Mouse (Mus musculus) heart, embryonic 15.5 days (tissue): ENCODE data around the gene Aym1. TPM values are rescaled to one million over a fixed set of nuclear protein-coding genes. Genes with fewer than 3 reads are reported as not detected.

ENCODE experiments used
- ATAC-seq: fragments of 200-750 bp; cut with Nextera tagmentation; replicated peaks from 2 replicates; pipeline ENCODE4 v1.8.0; 2017; ENCODE audit warnings: low read depth, moderate TSS enrichment; ENCODE audit not compliant: insufficient number of reproducible peaks, insufficient read depth, low FRiP score
- H3K27ac ChIP-seq: fragments of 300-500 bp; sonication (generic); 2 replicates; pipeline ENCODE4 v1.5.1; 2015; ENCODE audit warnings: mild to moderate bottlenecking, inconsistent platforms
- H3K27me3 ChIP-seq: fragments of 300-500 bp; sonication (generic); 2 replicates; pipeline ENCODE4 v1.6.1; 2015; ENCODE audit warnings: inconsistent platforms
- H3K36me3 ChIP-seq: fragments of 300-500 bp; sonication (generic); 2 replicates; pipeline ENCODE4 v1.6.1; 2015; ENCODE audit warnings: mild to moderate bottlenecking, inconsistent platforms
- H3K4me1 ChIP-seq: fragments of 300-500 bp; sonication (generic); replicated peaks from 2 replicates; pipeline ENCODE4 v1.6.1; 2015; ENCODE audit warnings: inconsistent platforms
- H3K4me2 ChIP-seq: fragments of 300-500 bp; sonication (generic); 2 replicates; pipeline ENCODE4 v1.6.1; 2015; ENCODE audit warnings: inconsistent platforms, mild to moderate bottlenecking, moderate library complexity
- H3K4me3 ChIP-seq: fragments of 300-500 bp; sonication (generic); 2 replicates; pipeline ENCODE4 v1.5.1; 2015; ENCODE audit warnings: mild to moderate bottlenecking, inconsistent platforms
- H3K9ac ChIP-seq: fragments of 300-500 bp; sonication (generic); 2 replicates; pipeline ENCODE4 v1.6.1; 2015; ENCODE audit warnings: mild to moderate bottlenecking, inconsistent platforms
- H3K9me3 ChIP-seq: fragments of 300-500 bp; sonication (generic); replicated peaks from 2 replicates; pipeline ENCODE4 v1.6.1; 2016; ENCODE audit warnings: inconsistent platforms
- WGBS: fragments of 180-500 bp; shearing (Covaris S2); methylation state at CpG from one replicate; pipeline ENCODE4 v1.1.7; 2015; ENCODE audit warnings: mixed read lengths; 5-methylcytosine and 5-hydroxymethylcytosine counted together
- polyA plus RNA-seq: library from polyadenylated mRNA; unstranded; fragments of >200 nt; fragmentation: Nextera tagmentation; extraction: Ambion mirVana; gene quantifications from 2 replicates; pipeline ENCODE4 v1.2.1, GENCODE M21; 2015

Gene Aym1
- not detected in 2 replicates for polyA plus RNA-seq

DNA sequence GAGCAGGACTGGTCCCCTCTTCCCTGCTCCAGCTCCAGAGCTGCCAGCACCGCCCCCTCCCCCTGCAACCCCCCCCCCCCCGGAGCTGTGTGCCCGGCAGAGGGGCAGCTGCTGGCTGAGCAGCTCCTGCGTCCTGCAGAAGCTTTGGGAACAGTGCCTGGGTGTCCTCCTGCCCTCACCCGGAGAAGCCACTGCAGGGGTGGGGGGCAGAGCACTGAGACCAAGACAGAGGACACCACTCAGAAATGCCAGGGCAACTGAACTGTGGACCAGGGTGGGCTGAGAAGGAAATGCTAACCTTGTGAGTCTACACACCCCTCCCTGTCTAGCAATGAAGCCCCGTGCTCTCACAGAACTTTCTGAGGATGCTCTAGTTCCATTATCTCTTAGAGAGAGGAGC lies at the start of gene Aym1:
Gene Aym1 (plus strand): TSS at position 109 of the 400 bp plus-strand sequence.
- peaks cover 3% of the 10 kb centered on the region; the same call in 1 of the 2 replicates for H3K4me1 ChIP-seq
- ATAC-seq: no peak
- H3K4me2 ChIP-seq: no peak within 1 kb of the TSS
- H3K9ac ChIP-seq: no peak within 1 kb of the TSS
- H3K27me3 ChIP-seq: peaks cover 57% of the 10 kb centered on the region
- H3K4me3 ChIP-seq: no peak within 1 kb of the TSS
- H3K36me3 ChIP-seq: no peaks in the 10 kb centered on the region
- H3K9me3 ChIP-seq: no peaks in the 10 kb centered on the region
- no peak within 1 kb of the TSS for H3K27ac ChIP-seq
- WGBS: 52% methylated on average over 2 of the region's 6 CpGs

DNA sequence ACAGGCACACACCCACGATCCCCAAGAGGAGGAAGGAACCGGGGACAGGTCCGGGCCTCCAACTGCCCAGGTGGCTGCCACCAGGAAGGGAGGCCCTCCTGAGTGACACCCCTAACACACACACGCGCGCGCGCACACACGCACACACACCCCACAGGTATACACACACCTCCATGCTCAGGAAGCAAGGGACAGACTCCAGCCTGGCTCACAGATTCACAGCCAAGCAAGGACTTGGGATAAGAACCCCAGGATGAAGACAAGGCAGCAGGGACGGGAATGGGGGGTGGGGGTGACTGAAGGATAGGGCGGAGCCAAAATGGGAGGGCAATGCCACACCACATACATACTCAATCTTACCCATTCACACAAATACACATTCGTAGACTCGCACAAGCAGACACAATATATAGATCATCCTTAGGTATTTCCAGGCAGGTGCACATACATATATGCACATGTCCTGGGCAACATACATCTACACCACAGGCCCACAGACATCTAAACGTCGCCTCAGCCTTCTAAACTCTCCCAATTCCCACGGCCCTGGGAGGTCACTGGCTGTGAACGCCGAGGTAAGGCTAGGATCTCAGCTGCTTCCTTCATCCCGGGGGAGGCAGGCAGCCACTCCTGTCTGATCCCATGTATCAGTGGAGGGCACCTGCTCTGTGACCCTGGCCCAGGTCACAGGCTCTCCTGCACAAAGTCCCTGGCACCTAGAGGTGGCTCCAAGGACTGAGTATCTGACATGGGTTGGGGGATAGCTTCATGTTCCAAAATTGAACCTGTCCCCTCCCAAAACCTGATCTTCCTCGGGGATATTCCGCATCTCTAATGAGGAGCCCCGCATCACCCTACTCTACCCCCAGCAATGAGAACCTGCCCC lies 47.4 kb upstream of the Aym1 start:
- Histone ChIP-seq H3K9ac (peak overlapping the region; percentile 51; the same call in 1 of the 2 replicates), H3K4me1 (peaks cover 13% of the 10 kb centered on the region), H3K4me2 (peak overlapping the region; percentile 81), H3K9me3 (no peaks in the 10 kb centered on the region; the same call in 1 of the 2 replicates), H3K36me3 (no peaks in the 10 kb centered on the region), H3K27ac (no peak overlapping the region), H3K4me3 (peak overlapping the region; percentile 54), H3K27me3 (peaks cover 83% of the 10 kb centered on the region)
- 57% methylated on average over 22 of the region's 22 CpGs for WGBS
- ATAC-seq: no peak

DNA sequence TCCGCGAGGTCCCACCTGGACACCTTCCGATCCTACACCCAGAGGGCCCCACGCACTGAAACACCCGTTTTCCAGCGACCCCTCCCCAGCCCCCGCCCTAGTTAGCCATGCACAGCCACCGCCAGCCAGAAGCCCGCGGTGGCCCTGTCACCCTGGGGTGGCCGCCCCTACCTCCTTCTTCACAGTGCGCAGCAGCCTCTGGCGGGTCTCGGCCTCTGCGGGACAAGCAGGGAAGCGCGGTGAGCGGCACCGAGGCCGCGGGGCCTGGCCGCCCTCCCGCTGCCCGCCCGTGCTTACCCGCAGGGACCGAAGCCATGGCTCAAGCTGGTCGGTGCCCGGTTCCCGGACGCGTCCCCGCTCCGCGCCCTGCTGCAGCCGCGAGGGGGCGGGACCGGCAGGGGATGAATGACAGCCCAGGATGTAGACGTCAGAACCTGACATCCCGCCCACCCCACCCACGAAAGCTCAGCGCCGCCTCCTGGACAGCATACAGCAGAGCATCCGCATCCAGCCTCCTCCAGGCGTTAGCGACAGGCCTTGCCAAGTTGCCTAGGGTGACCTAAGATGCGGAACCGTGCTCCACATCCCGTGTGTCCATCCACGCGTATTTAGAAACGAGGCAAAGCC lies 46.6 kb upstream of the Aym1 start, which contains the start of gene Sgsm1:
Gene Sgsm1 (minus strand): TSS at position 410 of the 627 bp plus-strand sequence.
- H3K4me1 ChIP-seq: peaks cover 13% of the 10 kb centered on the region
- peak within 1 kb of the TSS; percentile 51 for H3K9ac ChIP-seq
- WGBS: 4% methylated on average over 53 of the region's 53 CpGs
- H3K27ac ChIP-seq: no peak within 1 kb of the TSS
- H3K9me3 ChIP-seq: no peaks in the 10 kb centered on the region; the same call in 1 of the 2 replicates
- H3K27me3 ChIP-seq: peaks cover 87% of the 10 kb centered on the region
- peak within 1 kb of the TSS; percentile 54 for H3K4me3 ChIP-seq
- H3K36me3 ChIP-seq: no peaks in the 10 kb centered on the region
- peak; percentile 70 for ATAC-seq
- peak within 1 kb of the TSS; percentile 81 for H3K4me2 ChIP-seq

DNA sequence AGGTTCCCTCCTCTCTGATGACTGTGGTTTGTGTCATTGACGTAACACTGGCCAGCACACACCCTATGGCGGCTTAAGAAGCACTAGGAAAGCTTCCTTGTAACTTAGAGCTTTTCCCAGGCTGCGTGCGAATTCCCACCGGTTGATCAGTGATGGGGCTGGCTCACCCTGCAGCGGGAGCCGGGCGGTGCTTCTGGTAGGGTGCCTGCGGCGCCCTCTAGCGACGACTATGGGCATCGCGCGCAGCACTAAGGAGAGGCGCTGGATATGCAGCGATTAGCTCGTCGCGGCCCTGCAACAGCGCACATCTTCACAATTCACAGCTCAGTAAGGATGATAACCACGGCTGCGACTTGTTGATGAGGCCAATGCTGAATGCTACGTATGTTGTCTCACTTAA lies 43.1 kb upstream of the Aym1 start:
- Histone ChIP-seq H3K9me3 (no peaks in the 10 kb centered on the region; the same call in 1 of the 2 replicates), H3K27me3 (peaks cover 69% of the 10 kb centered on the region), H3K4me1 (peaks cover 7% of the 10 kb centered on the region), H3K4me2 (no peak overlapping the region), H3K27ac (no peak overlapping the region), H3K36me3 (no peaks in the 10 kb centered on the region), H3K9ac (no peak overlapping the region), H3K4me3 (no peak overlapping the region)
- 2% methylated on average over 24 of the region's 24 CpGs for WGBS
- no peak for ATAC-seq

DNA sequence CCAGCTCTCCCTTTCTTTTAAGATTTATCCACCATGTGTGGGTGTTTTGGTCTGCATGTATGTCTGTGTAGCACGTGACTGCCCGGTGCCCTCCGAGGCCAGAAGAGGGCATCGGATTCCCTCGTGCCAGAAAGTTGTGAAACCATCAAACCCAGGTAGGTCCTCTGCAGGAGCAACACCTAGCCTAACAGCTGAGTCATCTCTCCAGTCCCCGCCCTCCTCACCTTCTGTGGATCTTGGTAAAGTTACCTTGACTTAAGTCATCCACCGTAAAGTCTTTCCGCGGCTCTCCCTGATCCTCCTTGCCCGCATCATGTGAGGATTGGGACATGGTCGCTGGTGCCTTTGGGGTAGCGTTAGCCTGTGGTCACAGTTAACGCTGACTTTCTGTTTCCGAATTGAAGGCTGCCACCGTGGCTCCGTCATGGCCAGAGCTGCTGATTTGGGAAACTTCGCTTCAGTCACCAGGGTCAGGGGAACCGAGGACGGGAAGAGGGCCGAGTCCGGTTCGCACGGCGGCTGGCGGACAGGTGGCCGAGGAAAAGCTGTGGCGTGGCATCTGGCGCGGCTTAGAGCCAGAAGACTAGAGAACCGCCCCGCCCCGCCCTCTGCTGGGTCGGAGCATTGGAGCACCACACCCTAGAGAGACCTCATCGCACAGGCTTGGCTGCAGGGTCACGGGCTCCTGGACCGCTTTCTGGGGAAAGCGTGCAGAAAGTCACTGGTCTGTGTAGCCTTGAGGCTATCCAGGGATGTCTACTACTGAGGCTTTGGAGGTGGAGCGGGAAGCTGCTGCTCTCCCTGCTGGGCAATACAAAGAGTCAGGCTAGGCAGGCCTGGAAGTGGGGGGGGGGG lies 33.1 kb upstream of the Aym1 start:
- no peak overlapping the region for H3K9ac ChIP-seq

DNA sequence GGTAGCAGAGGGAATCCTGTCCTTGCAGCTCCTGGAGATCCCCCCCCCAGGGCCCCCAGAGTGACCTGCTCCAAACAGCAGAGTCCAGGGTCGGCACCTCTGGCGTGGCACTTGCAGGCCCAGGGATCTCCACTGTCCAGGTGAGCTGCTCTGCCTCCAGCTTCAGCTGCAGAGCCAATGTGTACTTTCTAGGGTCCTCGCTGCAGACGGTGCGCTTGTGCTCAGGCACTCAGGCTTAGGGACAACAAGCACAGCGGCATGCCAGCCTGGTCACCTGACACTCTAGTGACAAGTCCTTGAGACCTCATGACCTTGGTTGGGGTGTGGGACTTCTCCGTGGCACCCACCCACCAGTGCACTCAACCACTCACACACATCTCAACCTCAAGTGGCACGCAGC lies 27.6 kb upstream of the Aym1 start:
- Histone ChIP-seq H3K9ac (no peak overlapping the region), H3K9me3 (0 out of 2 replicates have a peak, but pooled peaks cover 10% of the 10 kb centered on the region), H3K36me3 (no peaks in the 10 kb centered on the region), H3K27ac (no peak overlapping the region), H3K4me3 (no peak overlapping the region), H3K4me1 (no peaks in the 10 kb centered on the region; the same call in 1 of the 2 replicates), H3K4me2 (no peak overlapping the region), H3K27me3 (peaks cover 49% of the 10 kb centered on the region)
- ATAC-seq: no peak
- 90% methylated on average over 8 of the region's 8 CpGs for WGBS

More for the DNA sequence above, 33.1 kb upstream of the Aym1 start:
- Histone ChIP-seq H3K27me3 (peaks cover 41% of the 10 kb centered on the region), H3K4me2 (peak overlapping the region; percentile 62), H3K4me1 (peaks cover 4% of the 10 kb centered on the region), H3K9me3 (0 out of 2 replicates have a peak, but pooled peaks cover 7% of the 10 kb centered on the region), H3K27ac (no peak overlapping the region), H3K4me3 (peak overlapping the region; percentile 37), H3K36me3 (no peaks in the 10 kb centered on the region)
- no peak for ATAC-seq
- WGBS: 5% methylated on average over 38 of the region's 38 CpGs

DNA sequence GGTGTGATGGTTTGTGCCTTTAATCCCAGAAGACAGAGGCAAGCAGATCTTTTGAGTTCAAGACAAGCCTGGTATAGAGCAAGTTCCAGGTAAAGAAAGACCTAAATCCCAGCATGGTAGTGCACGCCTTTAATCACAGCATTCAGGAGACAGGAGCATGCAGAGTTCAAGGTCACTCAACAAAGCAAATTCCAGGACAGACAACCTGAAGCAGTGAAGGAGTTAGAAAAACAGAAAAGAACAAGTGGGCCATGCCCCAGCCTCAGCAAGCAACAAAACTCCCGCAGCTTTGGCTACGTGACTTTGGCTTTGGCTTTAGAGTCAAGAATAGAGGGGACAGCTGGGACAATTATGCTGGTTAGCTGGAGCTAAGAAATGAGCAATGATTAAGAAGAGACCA lies 26.9 kb upstream of the Aym1 start:
- H3K27me3 ChIP-seq: peaks cover 49% of the 10 kb centered on the region
- H3K4me3 ChIP-seq: no peak overlapping the region
- no peaks in the 10 kb centered on the region for H3K36me3 ChIP-seq
- H3K4me1 ChIP-seq: peaks cover 4% of the 10 kb centered on the region; the same call in 1 of the 2 replicates
- no peak overlapping the region for H3K27ac ChIP-seq
- ATAC-seq: no peak
- WGBS: 80% methylated on average over 3 of the region's 3 CpGs
- H3K9me3 ChIP-seq: 0 out of 2 replicates have a peak, but pooled peaks cover 10% of the 10 kb centered on the region
- H3K4me2 ChIP-seq: no peak overlapping the region
- H3K9ac ChIP-seq: no peak overlapping the region

DNA sequence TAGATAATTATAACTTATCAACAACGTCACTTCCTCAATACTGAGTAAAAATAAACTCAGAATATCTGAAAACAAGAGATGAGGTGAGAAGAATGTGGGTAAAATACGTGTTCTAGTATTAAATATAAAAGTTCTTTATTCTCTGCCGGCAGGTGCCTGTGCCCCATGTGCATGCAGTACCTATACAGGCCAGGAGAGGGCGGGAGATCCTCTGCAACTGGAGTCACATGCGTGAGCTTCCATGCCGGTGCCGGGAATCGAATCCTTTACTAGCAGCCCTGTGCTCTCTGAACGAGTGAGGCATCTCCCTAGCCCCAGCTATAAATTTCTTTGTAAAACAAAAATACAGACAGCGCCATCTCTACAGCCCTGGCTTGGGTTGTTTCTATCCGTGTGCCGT lies 24.9 kb upstream of the Aym1 start:
- Histone ChIP-seq H3K4me1 (peaks cover 7% of the 10 kb centered on the region; the same call in 1 of the 2 replicates), H3K27ac (no peak overlapping the region), H3K9ac (no peak overlapping the region), H3K4me2 (no peak overlapping the region), H3K27me3 (peaks cover 60% of the 10 kb centered on the region), H3K4me3 (no peak overlapping the region), H3K36me3 (no peaks in the 10 kb centered on the region), H3K9me3 (0 out of 2 replicates have a peak, but pooled peaks cover 10% of the 10 kb centered on the region)
- WGBS: 26% methylated on average over 12 of the region's 12 CpGs
- no peak for ATAC-seq

DNA sequence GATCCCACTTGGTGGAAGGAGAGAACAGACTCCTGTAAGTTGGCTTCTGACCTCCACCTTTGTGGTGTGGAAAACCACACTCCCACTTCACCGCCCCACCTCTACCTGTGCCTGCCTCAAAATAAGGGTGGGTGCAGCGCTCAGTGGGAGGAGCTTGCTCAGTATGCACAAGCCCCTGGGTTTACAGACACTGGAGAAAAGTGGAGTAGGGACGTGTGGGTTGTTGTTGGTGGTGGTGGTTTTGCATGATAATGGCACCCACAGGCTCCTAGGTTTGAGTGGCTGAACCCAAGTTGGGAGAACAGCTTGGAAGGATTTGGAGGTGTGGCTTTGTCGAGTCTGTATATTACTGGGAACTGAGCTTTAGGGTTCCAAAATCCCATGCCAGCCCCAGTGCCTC lies 24.2 kb upstream of the Aym1 start:
- peaks cover 7% of the 10 kb centered on the region; the same call in 1 of the 2 replicates for H3K4me1 ChIP-seq
- H3K4me2 ChIP-seq: no peak overlapping the region
- H3K9me3 ChIP-seq: 0 out of 2 replicates have a peak, but pooled peaks cover 10% of the 10 kb centered on the region
- no peak overlapping the region for H3K4me3 ChIP-seq
- no peak overlapping the region for H3K9ac ChIP-seq
- H3K27me3 ChIP-seq: peaks cover 64% of the 10 kb centered on the region
- 52% methylated on average over 4 of the region's 4 CpGs for WGBS
- no peak for ATAC-seq
- no peak overlapping the region for H3K27ac ChIP-seq
- H3K36me3 ChIP-seq: no peaks in the 10 kb centered on the region

DNA sequence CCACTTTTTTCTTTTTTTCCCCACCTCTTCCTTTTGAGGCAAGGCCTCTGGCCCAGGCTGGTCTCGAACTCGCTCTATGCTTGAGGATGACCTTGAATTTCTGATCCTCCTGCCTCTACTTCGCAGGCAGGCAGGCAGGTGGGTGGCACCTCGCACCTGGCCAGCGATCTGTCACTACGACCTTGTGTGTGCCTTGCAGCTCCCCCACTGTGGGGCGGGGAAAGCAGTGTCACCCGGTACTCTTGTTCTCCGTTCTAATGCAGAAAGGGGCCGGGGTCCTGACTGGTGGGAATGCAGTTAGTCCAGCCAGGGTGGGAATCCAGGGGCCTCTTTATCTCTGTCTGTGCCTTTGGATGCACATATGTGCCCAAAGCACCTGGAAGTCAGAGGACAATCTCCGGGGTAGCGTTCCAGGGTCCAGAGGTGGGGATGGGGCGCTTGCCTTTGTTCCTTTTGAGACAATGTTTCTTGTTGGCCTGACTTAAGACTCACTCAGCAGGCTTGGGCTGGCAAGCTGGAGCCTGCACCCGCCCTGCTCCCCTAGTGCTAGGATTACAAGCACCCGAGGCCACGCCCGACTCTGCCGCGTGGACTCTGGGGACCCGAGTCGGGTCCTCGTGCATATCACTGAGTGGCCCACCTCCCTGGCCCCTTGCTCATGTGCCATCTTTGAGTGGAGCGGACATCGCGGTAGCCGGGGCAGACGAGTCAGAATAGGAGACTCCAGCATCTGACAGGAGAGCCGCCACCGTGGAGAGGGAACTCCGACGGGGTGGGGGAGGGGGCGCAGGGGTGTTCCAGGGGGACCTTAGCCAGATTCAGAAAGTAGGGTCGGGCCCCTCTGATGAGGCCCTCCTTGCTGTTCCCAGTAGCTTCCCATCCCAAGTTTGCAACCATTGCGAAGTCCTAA lies 22.2 kb upstream of the Aym1 start:
- Histone ChIP-seq H3K4me2 (peak overlapping the region; percentile 56), H3K27me3 (peaks cover 81% of the 10 kb centered on the region), H3K36me3 (no peaks in the 10 kb centered on the region), H3K4me1 (peaks cover 7% of the 10 kb centered on the region; the same call in 1 of the 2 replicates), H3K27ac (no peak overlapping the region), H3K9ac (no peak overlapping the region), H3K4me3 (peak overlapping the region; percentile 35), H3K9me3 (0 out of 2 replicates have a peak, but pooled peaks cover 2% of the 10 kb centered on the region)
- ATAC-seq: no peak
- WGBS: 8% methylated on average over 34 of the region's 34 CpGs
